Mouse (Mus musculus): ENCODE data around the gene Ly6g6d. TPM values are rescaled to one million over a fixed set of nuclear protein-coding genes. Genes with fewer than 3 reads are reported as not detected.

Ly6g6d gene
- total RNA-seq, 2 experiments from 2014 or later: 0.87 to 2.0 TPM

GRCm38 (mm10) chr17:35100196-35100765 lies 22.4 kb upstream of the Ly6g6d start:
- DNase-seq (ENCODE audit: low spot score in 2 of 2): no peak

- DNase-seq (ENCODE audit: low spot score in 2 of 2): peak in 1 of 2 experiments; percentile 60
Observed at GRCm38 (mm10) chr17:35097164-35097655, 19.3 kb upstream of the Ly6g6d start.

DNA sequence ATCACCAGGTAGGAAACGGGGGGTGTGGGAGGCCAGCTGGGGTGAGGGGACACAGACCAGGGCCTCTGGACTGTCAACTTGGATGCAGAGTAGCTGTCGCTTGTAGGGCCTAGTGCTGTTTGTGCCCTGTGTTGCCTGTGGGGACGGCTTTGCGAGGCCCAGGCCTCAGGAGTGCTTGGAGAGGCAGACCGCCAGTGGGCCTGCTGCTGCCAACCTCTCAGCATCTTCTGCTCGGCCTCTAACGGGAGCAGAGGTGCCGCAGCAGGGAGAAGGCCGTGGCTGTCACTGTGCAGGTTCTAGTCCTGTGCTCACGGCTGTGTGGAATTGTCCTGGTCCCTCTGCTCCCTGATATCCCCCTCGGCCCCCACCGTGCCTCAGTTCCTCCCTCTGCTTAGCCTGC lies 18.7 kb upstream of the Ly6g6d start:
- no peak for DNase-seq (ENCODE audit: low spot score in 2 of 2)

DNA sequence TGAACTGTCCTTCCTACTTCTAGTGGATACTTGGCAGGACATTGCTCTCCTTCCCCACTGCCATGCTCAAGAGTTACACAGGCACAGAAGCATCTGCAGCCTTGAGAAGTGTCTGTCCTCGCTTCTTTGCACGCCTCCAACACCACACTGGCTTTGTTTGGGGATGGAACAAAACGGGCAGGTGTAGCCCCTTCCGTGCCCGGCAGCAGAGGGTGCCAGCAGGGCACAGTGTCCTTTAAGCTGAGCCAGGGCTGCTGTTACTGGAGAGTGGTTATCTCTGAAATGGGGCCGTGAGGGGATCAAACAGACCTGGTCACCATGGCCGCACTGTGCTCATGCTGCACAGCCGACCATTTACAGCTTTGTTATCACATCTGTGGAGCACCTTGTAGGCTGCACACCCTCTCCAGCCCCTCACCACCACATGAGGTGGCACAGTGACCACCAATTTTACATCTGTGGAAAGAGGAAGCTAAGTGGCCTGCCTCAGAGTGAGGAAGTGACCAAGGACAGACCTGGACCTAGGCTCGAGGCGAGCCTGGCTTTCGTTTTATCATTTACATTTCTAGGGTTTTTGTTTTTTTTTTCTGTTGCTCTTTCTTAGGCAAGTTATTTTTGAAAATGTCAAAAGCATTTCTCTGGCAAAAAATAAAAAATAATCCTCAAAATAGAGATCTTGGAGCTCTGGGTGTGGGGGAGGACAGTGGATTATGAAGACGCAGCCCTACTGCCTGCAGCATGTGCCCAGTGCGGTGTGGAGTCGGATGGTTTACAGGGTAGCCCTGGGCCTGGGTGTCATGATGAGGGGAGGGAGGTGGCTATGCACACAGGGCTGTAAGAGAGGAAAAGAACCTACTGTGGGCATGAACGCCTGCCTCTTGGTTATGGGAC lies 16.9 kb upstream of the Ly6g6d start:
- no peak for DNase-seq (ENCODE audit: low spot score in 2 of 2)

DNA sequence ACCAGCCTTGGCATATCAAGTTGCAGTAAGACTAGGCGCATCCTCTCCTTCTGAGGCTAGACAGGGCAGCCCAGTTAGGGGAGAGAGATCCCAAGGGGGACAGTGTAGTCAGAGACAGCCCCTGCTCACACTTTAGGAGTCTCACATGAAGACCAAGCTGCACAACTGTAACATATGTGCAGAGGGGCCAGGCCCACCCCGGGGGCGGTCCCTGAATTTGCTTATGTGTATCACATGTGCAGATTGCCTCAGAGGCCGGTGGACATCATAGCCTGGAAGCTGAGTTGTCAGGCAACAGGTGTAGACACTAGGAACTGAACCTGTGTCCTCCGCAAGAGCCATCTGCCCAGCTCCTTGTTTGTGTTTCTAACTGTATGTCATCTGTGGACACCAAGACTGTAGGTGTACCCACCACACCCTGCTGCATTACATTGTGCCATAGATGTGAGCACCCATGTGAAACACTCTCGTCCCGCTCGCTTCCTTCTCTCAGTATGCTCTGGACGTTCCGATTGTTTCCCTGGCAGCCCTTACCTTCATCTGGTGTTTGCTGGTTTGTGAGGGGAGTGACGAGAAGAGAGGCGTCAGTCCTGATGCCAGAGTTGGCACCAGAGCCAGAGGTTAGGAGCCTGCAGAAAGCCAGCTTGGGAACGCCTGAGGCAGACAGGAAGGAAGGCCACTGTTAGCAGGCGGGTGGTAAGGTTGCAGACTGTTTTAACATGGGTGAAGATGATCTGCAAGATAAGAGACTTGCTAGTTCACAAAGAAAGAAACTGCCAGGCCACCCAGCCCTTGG lies 14.7 kb upstream of the Ly6g6d start:
- no peak for DNase-seq (ENCODE audit: low spot score in 2 of 2)

GRCm38 (mm10) chr17:35090166-35090932 lies 12.5 kb upstream of the Ly6g6d start:
- DNase-seq (ENCODE audit: low spot score in 2 of 2): no peak

GRCm38 (mm10) chr17:35088825-35089644 lies 11.2 kb upstream of the Ly6g6d start, which contains the start of gene Abhd16a:
TSS of gene Abhd16a (plus strand) at chr17:35089263.
- DNase-seq (ENCODE audit: low spot score in 2 of 2): peak; percentile 92 to 96

DNA sequence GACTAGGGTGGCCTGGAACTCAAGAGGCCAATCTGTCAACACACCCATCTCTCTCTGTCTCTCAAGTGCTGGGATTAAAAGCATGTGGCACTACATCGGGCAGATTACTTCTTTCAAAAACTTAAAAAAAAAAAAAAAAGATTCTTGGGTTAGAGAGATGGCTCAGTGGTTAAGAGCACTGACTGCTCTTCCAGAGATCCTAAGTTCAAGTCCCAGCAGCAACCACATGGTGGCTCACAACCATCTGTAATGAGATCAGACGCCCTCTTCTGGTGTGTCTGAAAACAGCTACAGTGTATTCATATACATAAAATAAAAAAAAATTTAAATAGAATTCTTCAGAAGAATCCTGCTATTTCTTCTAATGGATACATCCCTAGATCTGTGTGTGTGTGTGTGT lies 10.3 kb upstream of the Ly6g6d start:
- no peak for DNase-seq (ENCODE audit: low spot score in 2 of 2)

GRCm38 (mm10) chr17:35085208-35085865 lies 7.5 kb upstream of the Ly6g6d start, which contains the start of gene Ly6g6f:
TSS of gene Ly6g6f (minus strand) at chr17:35085610.
- no peak for DNase-seq (ENCODE audit: low spot score in 2 of 2)

GRCm38 (mm10) chr17:35083929-35084497 lies 6.1 kb upstream of the Ly6g6d start:
- no peak for DNase-seq (ENCODE audit: low spot score in 2 of 2)

DNA sequence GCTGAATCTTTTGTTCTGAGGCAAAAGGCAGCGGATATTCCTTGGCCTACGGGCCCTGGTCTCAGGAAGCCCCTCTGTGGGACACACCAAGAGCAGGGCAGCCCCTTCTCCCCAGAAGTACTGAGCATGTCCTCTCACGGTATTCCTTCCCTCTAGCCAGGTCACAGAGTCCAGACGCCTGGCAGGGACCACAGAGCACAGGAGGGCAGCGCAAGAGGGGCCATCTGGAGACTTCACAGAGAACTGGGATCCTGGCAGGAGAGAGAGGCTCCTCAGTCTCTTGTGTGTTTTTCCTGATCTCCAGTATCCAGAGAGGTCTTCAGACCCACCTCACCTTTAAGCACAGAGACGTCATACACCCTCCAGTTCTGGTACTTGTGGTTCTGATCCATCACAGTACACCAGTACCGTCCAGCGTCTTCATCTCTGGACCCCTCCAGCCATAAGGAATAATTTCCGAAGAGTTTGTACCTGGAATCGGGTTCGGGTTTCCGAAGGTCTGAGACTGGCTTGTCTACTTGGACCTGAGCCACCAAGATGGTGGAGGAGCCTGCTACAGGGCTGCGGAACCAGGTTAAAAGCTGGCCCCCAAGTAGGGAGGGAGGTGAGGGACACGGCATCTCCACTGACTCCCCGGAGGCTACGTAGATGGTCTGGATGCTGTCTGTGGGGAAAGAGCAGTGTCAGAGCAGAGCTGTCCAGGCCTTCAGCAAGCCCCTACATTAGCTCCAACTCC lies 5.1 kb upstream of the Ly6g6d start:
- DNase-seq (ENCODE audit: low spot score in 2 of 2): no peak

GRCm38 (mm10) chr17:35080710-35081109 lies 2.8 kb upstream of the Ly6g6d start:
- no peak for DNase-seq (ENCODE audit: low spot score in 2 of 2)

- DNase-seq (ENCODE audit: low spot score in 2 of 2): no peak
Observed at GRCm38 (mm10) chr17:35080248-35080647, 2.4 kb upstream of the Ly6g6d start.

- DNase-seq (ENCODE audit: low spot score in 2 of 2): no peak
Observed at GRCm38 (mm10) chr17:35079778-35080177, 1.9 kb upstream of the Ly6g6d start.

GRCm38 (mm10) chr17:35077285-35077684 lies 580 bp downstream of the Ly6g6d start:
- no peak for DNase-seq (ENCODE audit: low spot score in 2 of 2)

GRCm38 (mm10) chr17:35076507-35077176 lies 1.2 kb downstream of the Ly6g6d start, which contains the start of gene Ly6g6e:
TSS of gene Ly6g6e (plus strand) at chr17:35076902.
- no peak for DNase-seq (ENCODE audit: low spot score in 2 of 2)

- DNase-seq (ENCODE audit: low spot score in 2 of 2): no peak
Observed at GRCm38 (mm10) chr17:35074097-35074496, 3.8 kb downstream of the Ly6g6d start.

DNA sequence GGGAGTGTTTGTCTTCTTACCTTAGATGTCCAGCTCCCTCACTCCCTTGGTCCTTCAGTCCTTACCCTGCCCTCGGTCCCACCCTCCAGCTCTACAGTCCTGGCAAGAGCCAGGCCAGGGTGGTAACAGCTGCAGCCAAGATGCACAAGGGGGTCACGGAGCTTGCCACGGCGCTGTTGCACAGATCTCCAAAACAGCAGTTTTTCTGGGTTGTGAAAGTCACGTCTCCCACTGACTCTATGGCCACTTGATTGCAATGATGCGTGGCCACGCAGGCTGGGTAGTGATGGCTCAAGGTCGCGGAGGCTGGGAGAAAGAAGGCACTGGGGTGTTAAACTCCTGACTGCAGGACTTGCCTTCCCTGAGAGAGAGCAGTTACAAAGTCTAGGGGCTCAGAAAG lies 6.4 kb downstream of the Ly6g6d start:
- no peak for DNase-seq (ENCODE audit: low spot score in 2 of 2)

Measured in layer of hippocampus, adult 18-20 months (tissue).